Mouse (Mus musculus) layer of hippocampus, adult 2 months (tissue): ENCODE results near the gene Zscan4f. TPM values are rescaled to one million over a fixed set of nuclear protein-coding genes. Genes with fewer than 3 reads are reported as not detected.
"Not testable (repeated sequence)": the region's sequence is repeated elsewhere in the genome, so short reads cannot be mapped to it uniquely, and the experiment has no call there.

Source experiments
- DNase-seq, 2 experiments: peaks; one replicate each; pipeline ENCODE4 v3.0.0; 2022; ENCODE audit warnings: low spot score in 2 of 2
- H3K27ac ChIP-seq: fragments of 200-600 bp; 2 replicates; pipeline ENCODE4 v1.8.1; 2022
- H3K4me3 ChIP-seq: fragments of 200-600 bp; 2 replicates; pipeline ENCODE4 v1.8.1; 2022; ENCODE audit warnings: mild to moderate bottlenecking
- long read RNA-seq, 2 experiments: library from polyadenylated mRNA; stranded (forward); transcript quantifications; one replicate each; pipeline ENCODE4 v2.0.0; 2021; ENCODE audit warnings: borderline mapping rate in 2 of 2
- microRNA-seq, 2 experiments: library from miRNA; unstranded; fragments of <30 nt; microRNA quantifications; one replicate each; pipeline ENCODE4 v1.2.0; 2021
- total RNA-seq, 2 experiments: library from RNA; stranded (reverse); gene quantifications; 2 replicates each; pipeline ENCODE4 v1.2.3; 2021

The Zscan4f gene
- not detected for total RNA-seq
- long read RNA-seq, experiment 1 = 0 reads
- long read RNA-seq, experiment 2 = 0 reads

GRCm38 (mm10) chr7:11397615-11398014, at the start of gene Zscan4f:
Zscan4f (plus strand) TSS chr7:11397915.
- not testable (repeated sequence) for H3K4me3 ChIP-seq, H3K27ac ChIP-seq, DNase-seq

DNA sequence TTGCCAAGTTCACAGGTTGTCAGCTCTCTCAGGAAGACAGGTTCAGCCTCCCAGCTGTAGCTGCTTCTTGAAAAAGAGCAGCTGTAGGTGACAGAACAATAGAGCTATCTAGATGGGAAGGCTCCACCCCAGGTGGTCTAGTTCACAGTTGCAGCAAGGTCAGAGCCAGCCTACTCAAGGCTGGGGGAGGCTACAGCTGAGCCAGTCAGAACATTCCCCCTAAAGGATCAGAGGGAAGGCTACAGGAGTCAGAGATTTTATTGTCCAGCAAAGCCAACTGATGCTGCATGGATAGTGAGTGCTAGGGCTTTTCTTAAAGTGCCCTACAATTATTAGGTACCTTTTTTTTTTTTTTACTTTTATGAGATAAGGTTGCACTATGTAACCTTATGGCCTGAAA, 13.1 kb upstream of the Zscan4f start:
- not testable (repeated sequence) for H3K4me3 ChIP-seq, H3K27ac ChIP-seq, DNase-seq

Small RNA genes lying within 50 kb of the gene (microRNA-seq; reads per million reads assigned to microRNA genes)
- 0 reads per million in 2 experiments for gene Gm23087

Other genes with a start within 250 kb of the Zscan4f start
- not detected for gene Zscan4d, start 231.8 kb upstream of the Zscan4f start, total RNA-seq
- not detected for gene Zscan4e, start 87.2 kb upstream of the Zscan4f start, total RNA-seq
- gene Zscan4-ps2, start 116.4 kb downstream of the Zscan4f start, total RNA-seq = not detected
- not detected for gene Zscan4-ps3, start 211.4 kb downstream of the Zscan4f start, total RNA-seq